Mouse (Mus musculus) lung, adult 2 months (tissue): ENCODE measurements around the gene Myrip.

Experiments
- CTCF ChIP-seq: fragments of 200-500 bp; IDR thresholded peaks from 2 replicates; pipeline ENCODE4 v1.5.1; 2011; ENCODE audit warnings: mild to moderate bottlenecking, low read length, control low read depth; ENCODE audit not compliant: insufficient read depth
- POLR2A ChIP-seq: fragments of 200-500 bp; IDR thresholded peaks from 2 replicates; pipeline ENCODE4 v1.6.1; 2011; ENCODE audit warnings: low read depth, mild to moderate bottlenecking, control low read depth, low read length, borderline replicate concordance; ENCODE audit errors: extremely low read depth

DNA sequence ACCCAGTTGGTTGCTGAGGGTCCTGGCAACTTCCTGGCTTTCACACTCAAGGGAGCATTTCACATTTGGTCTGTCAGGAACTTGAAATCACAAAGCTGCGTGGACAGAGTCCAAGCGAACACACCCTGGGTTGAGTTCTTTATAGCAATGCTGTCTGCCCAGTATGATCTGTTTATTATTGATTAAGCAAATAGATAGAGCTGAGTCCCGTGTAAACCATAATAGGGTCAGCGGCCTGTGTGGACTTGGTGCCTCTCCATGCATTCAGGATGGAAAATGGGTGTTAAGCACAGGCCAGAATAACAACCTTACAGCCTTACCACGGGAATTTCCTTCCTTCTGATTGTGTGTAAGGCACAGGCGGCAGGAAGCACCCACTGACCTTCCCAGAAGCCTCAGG is 49.0 kb downstream of the Myrip start:
- TF ChIP-seq CTCF (no peak), POLR2A (no peak)
